Mouse (Mus musculus): ENCODE results near the gene Fam126b.

DNA sequence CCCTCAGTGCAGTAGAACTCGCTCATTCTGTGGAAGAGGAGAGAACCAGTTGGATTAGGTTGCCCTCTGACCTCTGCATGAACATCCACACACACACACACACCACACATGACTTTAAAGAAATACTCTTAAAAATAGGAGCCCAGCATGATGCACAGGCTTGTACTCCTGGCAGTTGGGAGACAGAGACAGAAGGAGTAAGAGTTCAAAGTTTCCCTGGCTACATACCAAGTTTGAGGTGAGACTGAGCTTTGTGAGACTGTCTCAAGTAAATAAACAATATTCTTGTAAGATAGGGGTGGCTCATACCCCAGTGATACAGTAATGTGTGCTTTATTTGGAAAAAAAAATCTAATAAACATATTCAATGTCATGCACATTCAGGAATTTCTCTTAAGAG lies 1.4 kb upstream of the Fam126b start:
- no peak for TF ChIP-seq CTCF (IDR thresholded peaks at IDR 0.05; ENCODE audit: insufficient read depth, low read length)
- TF ChIP-seq POLR2A (IDR thresholded peaks at IDR 0.05; ENCODE audit: borderline replicate concordance, extremely low read depth, low read depth, low read length): no peak

All from lung, adult 2 months (tissue).